Mouse (Mus musculus) G1E-ER4 (cell line): ENCODE data around the gene Erv3. TPM values are rescaled to one million over a fixed set of nuclear protein-coding genes. Genes with fewer than 3 reads are reported as not detected.

Experiments used
- GATA1 ChIP-seq: IDR thresholded peaks from one replicate; pipeline ENCODE4 v1.8.0; 2012; ENCODE audit warnings: low read length, inconsistent platforms
- polyA plus RNA-seq: library from polyadenylated mRNA; stranded (reverse); fragments of >175 nt; gene quantifications from 2 replicates; pipeline ENCODE4 v1.2.3, GENCODE M21; 2012

Gene Erv3
- polyA plus RNA-seq, 1 experiment: 1.5 TPM

GRCm38 (mm10) chr2:131881766-131882165 lies 22.2 kb upstream of the Erv3 start:
- no peak for TF ChIP-seq GATA1

GRCm38 (mm10) chr2:131876551-131877265 lies 17.2 kb upstream of the Erv3 start:
- TF ChIP-seq GATA1: no peak

- no peak for TF ChIP-seq GATA1
These were observed 13.8 kb upstream of the Erv3 start for GRCm38 (mm10) chr2:131873376-131873775.

GRCm38 (mm10) chr2:131868983-131869382 lies 9.4 kb upstream of the Erv3 start:
- no peak for TF ChIP-seq GATA1

- no peak for TF ChIP-seq GATA1
These were observed 7.1 kb upstream of the Erv3 start for GRCm38 (mm10) chr2:131866676-131867075.

- TF ChIP-seq GATA1: peak; percentile 59
These were observed 4.8 kb upstream of the Erv3 start for GRCm38 (mm10) chr2:131864262-131864796.

- no peak for TF ChIP-seq GATA1
These were observed 3.9 kb upstream of the Erv3 start for GRCm38 (mm10) chr2:131863472-131863871.

- no peak for TF ChIP-seq GATA1
These were observed 3.2 kb upstream of the Erv3 start for GRCm38 (mm10) chr2:131862617-131863275.

GRCm38 (mm10) chr2:131857838-131858237 lies 1.7 kb downstream of the Erv3 start:
- no peak for TF ChIP-seq GATA1

GRCm38 (mm10) chr2:131853719-131854118 lies 5.8 kb downstream of the Erv3 start:
- TF ChIP-seq GATA1: peak; percentile 83

- TF ChIP-seq GATA1: peak; percentile 49
These were observed 8.0 kb downstream of the Erv3 start for GRCm38 (mm10) chr2:131851333-131852092.

- TF ChIP-seq GATA1: no peak
These were observed 9.5 kb downstream of the Erv3 start for GRCm38 (mm10) chr2:131850047-131850446.

GRCm38 (mm10) chr2:131847501-131848359 lies 11.8 kb downstream of the Erv3 start:
- TF ChIP-seq GATA1: no peak

GRCm38 (mm10) chr2:131846811-131847210 lies 12.7 kb downstream of the Erv3 start:
- peak; percentile 45 for TF ChIP-seq GATA1

GRCm38 (mm10) chr2:131846132-131846710 lies 13.3 kb downstream of the Erv3 start:
- no peak for TF ChIP-seq GATA1
